Mouse (Mus musculus): Measurements from ENCODE around the gene Mup4. TPM values are rescaled to one million over a fixed set of nuclear protein-coding genes. Genes with fewer than 3 reads are reported as not detected.
"Not testable (repeated sequence)": the region's sequence is repeated elsewhere in the genome, so short reads cannot be mapped to it uniquely, and the experiment has no call there.

Gene Mup4
- polyA plus RNA-seq (2012; rRNA removed) (not detected in 2 replicates), polyA plus RNA-seq (2014; fragmentation: Nextera tagmentation; extraction: Ambion mirVana) (not detected in 2 replicates)

DNA sequence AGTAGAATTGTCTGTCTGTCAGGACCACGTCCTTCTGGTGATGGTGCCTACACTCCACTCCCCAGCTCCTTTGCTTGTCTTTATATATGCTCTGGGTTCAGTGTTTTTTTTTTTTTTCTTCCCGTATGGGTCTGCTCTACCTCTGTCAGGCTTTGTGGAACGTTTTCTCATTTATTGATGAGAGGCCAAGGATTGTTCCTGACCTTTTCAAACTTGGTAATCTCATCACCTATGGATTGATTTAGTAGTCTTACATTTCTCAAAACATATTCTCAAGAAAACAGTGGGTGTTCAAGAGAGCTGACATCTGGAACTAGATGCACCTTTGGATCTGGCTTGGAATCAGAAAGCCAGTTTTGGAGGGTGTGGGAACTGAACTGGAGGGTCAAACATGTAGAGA, at the start of gene Mup4:
Gene Mup4, minus strand, starts transcription at position 101 of the 400 bp plus-strand sequence.
- no peaks in the 10 kb centered on the region for H3K4me1 ChIP-seq (replicated peaks; ENCODE audit: control insufficient read depth in 2 of 2, insufficient read depth in 2 of 2, low read length in 1 of 2)
- no peak within 1 kb of the TSS for H3K9ac ChIP-seq (replicated peaks)
- DNase-seq (ENCODE audit: low read depth in 3 of 3, low spot score in 3 of 3) (no peak), ATAC-seq (ENCODE audit: insufficient read depth) (no peak)
- TF ChIP-seq EP300 (IDR thresholded peaks at IDR 0.05; ENCODE audit: low read depth), result no peak
- TF ChIP-seq CTCF (IDR thresholded peaks at IDR 0.05; ENCODE audit: low read depth), result no peak
- no peak within 1 kb of the TSS for H3K27ac ChIP-seq
- H3K36me3 ChIP-seq (replicated peaks; ENCODE audit: control insufficient read depth, insufficient read depth, low read depth), result no peaks in the 10 kb centered on the region
- no peaks in the 10 kb centered on the region for H3K27me3 ChIP-seq (ENCODE audit: control insufficient read depth, insufficient read depth, low read length)
- H3K4me3 ChIP-seq (ENCODE audit: insufficient read depth in 1 of 2, low read depth in 2 of 2, low read length in 2 of 2), result no peak within 1 kb of the TSS
- no peaks in the 10 kb centered on the region for H3K9me3 ChIP-seq (ENCODE audit: control insufficient read depth, low read length)
- H3K4me2 ChIP-seq (ENCODE audit: low read depth), result no peak within 1 kb of the TSS
- 40% methylated on average over 3 of the region's 3 CpGs for WGBS (ENCODE audit: insufficient replicate concordance)

DNA sequence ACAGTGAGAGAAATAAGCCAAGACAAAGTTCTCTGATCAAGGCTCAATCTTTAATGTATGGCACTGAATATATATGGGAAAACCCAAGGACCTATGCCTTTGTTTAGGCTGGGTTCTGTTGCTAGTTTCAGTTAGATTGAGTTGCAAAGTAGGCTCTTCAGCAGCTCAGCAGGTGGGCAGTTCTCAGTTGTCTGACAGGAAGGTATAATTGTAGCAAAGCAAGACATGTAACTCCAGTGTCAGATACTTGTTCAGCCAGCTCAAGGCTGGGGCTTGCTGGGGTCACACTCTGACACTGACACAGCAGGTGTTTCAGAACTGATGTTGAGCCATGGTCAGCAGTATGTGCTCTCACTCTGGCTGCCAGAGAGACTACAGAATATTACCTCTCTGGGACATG, 37.4 kb upstream of the Mup4 start:
- H3K4me3 ChIP-seq (ENCODE audit: insufficient read depth in 1 of 2, low read depth in 2 of 2, low read length in 2 of 2); H3K4me1 ChIP-seq (replicated peaks; ENCODE audit: control insufficient read depth in 2 of 2, insufficient read depth in 2 of 2, low read length in 1 of 2); DNase-seq (ENCODE audit: low read depth in 3 of 3, low spot score in 3 of 3); H3K9ac ChIP-seq (replicated peaks); H3K4me2 ChIP-seq (ENCODE audit: low read depth); H3K9me3 ChIP-seq (ENCODE audit: control insufficient read depth, low read length); H3K27ac ChIP-seq; ATAC-seq (ENCODE audit: insufficient read depth); H3K27me3 ChIP-seq (ENCODE audit: control insufficient read depth, insufficient read depth, low read length); H3K36me3 ChIP-seq (replicated peaks; ENCODE audit: control insufficient read depth, insufficient read depth, low read depth): not testable (repeated sequence)

DNA sequence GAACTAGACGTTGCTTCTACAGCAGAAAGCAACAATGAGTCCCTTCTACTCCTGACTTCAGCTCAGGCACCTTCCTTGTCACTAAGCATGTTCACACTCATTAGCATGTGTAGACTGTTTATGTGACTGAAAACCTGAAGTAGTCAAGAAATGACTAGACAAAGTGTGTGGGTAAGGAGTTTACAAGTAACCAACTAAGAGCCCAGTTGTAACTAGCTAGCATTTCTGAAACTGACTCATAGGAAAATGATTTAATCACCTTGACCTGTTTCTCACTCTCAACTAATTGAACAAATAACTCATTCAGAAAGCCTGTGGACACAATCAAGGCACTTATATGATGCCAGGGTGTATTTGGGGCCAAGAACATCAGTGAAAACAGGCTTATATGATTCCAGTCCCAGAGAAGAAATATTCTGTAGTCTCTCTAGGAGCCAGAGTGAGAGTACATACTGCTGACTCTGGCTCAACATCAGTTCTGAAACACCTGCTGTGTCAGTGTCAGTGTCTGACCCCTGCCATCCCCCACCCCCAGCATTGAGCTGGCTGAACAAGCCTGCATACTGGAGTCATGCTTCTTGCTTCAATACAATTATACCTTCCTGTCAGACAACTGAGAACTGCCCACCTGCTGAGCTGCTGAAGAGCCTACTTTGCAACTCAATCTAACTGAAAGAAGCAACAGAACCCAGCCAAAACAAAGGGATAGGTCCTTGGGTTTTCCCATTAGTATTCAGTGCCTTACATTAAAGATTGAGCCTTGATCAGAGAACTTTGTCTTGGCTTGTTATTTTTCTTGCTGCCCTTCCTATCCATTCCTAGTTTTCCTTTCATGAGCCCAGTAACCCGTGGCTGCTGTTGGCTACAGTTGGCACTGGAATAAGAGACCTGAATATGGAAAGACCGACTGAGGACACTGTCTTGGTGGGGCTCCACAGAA, 3.2 kb upstream of the Mup4 start, which contains the start of gene Mup6:
Gene Mup6, plus strand, starts transcription at position 890 of the 940 bp plus-strand sequence.
- no peak for ATAC-seq (ENCODE audit: insufficient read depth)
- H3K27me3 ChIP-seq (ENCODE audit: control insufficient read depth, insufficient read depth, low read length), result no peaks in the 10 kb centered on the region
- no peak for DNase-seq (ENCODE audit: low read depth in 3 of 3, low spot score in 3 of 3)
- no peak within 1 kb of the TSS for H3K4me2 ChIP-seq (ENCODE audit: low read depth)
- H3K36me3 ChIP-seq (replicated peaks; ENCODE audit: control insufficient read depth, insufficient read depth, low read depth), result no peaks in the 10 kb centered on the region
- no peaks in the 10 kb centered on the region for H3K4me1 ChIP-seq (replicated peaks; ENCODE audit: control insufficient read depth in 2 of 2, insufficient read depth in 2 of 2, low read length in 1 of 2)
- H3K27ac ChIP-seq, result no peak within 1 kb of the TSS
- TF ChIP-seq CTCF (IDR thresholded peaks at IDR 0.05; ENCODE audit: low read depth) (no peak), EP300 (IDR thresholded peaks at IDR 0.05; ENCODE audit: low read depth) (no peak)
- no peaks in the 10 kb centered on the region for H3K9me3 ChIP-seq (ENCODE audit: control insufficient read depth, low read length)
- 31% methylated on average over 3 of the region's 3 CpGs for WGBS (ENCODE audit: insufficient replicate concordance)
- H3K9ac ChIP-seq (replicated peaks), result no peak within 1 kb of the TSS
- no peak within 1 kb of the TSS for H3K4me3 ChIP-seq (ENCODE audit: insufficient read depth in 1 of 2, low read depth in 2 of 2, low read length in 2 of 2)

DNA sequence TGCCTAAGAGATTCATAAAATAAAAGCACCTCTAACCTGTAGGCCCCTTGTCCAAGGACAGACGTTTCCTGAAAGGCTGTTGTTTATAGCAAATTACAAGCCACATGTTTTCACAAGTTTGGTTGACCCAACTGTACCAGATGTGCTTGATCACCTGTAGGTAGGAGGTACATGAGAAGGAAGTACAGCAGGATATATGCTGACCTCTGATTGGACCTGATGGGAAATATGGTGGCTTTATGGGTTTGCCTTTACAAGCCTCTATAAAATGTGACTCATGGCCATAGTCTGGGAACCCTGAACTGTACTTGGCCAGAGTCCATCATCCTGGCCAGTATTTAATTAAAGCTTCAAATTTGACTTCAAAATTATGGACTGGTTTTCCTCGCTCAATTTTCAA, 23.0 kb downstream of the Mup4 start:
- TF ChIP-seq EP300 (IDR thresholded peaks at IDR 0.05; ENCODE audit: low read depth) (no peak), CTCF (IDR thresholded peaks at IDR 0.05; ENCODE audit: low read depth) (no peak)
- H3K9me3 ChIP-seq (ENCODE audit: control insufficient read depth, low read length), result no peaks in the 10 kb centered on the region
- H3K4me2 ChIP-seq (ENCODE audit: low read depth), result no peak overlapping the region
- H3K4me1 ChIP-seq (replicated peaks; ENCODE audit: control insufficient read depth in 2 of 2, insufficient read depth in 2 of 2, low read length in 1 of 2), result no peaks in the 10 kb centered on the region
- ATAC-seq (ENCODE audit: insufficient read depth), result no peak
- DNase-seq (ENCODE audit: low read depth in 3 of 3, low spot score in 3 of 3), result no peak
- H3K36me3 ChIP-seq (replicated peaks; ENCODE audit: control insufficient read depth, insufficient read depth, low read depth), result no peaks in the 10 kb centered on the region
- H3K9ac ChIP-seq (replicated peaks), result no peak overlapping the region
- H3K4me3 ChIP-seq (ENCODE audit: insufficient read depth in 1 of 2, low read depth in 2 of 2, low read length in 2 of 2), result no peak overlapping the region
- WGBS (ENCODE audit: insufficient replicate concordance), result 43% methylated on average over 2 of the region's 2 CpGs
- no peak overlapping the region for H3K27ac ChIP-seq
- H3K27me3 ChIP-seq (ENCODE audit: control insufficient read depth, insufficient read depth, low read length), result no peaks in the 10 kb centered on the region; the same call in 1 of the 2 replicates

DNA sequence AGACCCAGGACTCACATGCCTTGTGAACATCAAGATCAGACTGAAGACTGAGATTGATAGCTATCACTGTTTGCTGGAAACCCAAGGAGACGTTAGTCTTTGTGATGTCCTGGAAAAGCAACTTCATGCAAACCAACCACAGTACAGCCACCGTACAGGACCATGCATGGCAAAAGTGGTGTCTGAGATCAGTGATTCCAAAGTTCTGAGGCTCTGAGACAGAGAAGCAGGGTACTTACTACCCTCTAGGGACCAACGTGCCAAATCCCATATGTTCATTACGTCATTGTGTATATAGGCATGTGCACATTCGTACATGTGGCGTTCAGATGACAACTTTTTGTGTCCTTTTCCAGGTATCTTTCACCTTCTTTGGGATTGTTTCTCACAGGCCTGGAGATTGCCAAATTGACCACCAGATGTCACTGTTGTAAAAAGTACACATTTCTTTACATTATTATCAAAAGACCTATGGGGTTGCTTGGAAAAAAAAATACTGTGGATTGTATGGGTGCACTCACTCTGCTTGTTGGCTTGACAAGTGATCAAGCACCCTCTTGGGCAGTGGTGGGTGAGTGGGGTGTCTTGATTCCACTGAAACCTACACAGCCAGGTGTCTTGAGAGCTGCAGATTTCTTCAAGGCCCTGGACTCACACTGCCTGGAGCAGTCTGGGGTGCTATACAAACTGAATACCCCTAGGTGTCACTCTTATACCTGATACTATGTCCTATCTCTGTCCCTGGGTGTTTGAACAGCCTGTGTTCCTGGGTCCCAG, 27.8 kb downstream of the Mup4 start:
- no peak for TF ChIP-seq EP300 (IDR thresholded peaks at IDR 0.05; ENCODE audit: low read depth)
- TF ChIP-seq CTCF (IDR thresholded peaks at IDR 0.05; ENCODE audit: low read depth), result peak; percentile 25; the same call in 1 of the 2 replicates
- 30% methylated on average over 6 of the region's 6 CpGs for WGBS (ENCODE audit: insufficient replicate concordance)
- ATAC-seq (ENCODE audit: insufficient read depth) (no peak), DNase-seq (ENCODE audit: low read depth in 3 of 3, low spot score in 3 of 3) (no peak)
- no peaks in the 10 kb centered on the region for H3K27me3 ChIP-seq (ENCODE audit: control insufficient read depth, insufficient read depth, low read length)
- H3K9me3 ChIP-seq (ENCODE audit: control insufficient read depth, low read length), result no peaks in the 10 kb centered on the region
- no peak overlapping the region for H3K27ac ChIP-seq
- no peak overlapping the region for H3K4me2 ChIP-seq (ENCODE audit: low read depth)
- no peak overlapping the region for H3K4me3 ChIP-seq (ENCODE audit: insufficient read depth in 1 of 2, low read depth in 2 of 2, low read length in 2 of 2)
- no peaks in the 10 kb centered on the region for H3K36me3 ChIP-seq (replicated peaks; ENCODE audit: control insufficient read depth, insufficient read depth, low read depth)
- H3K9ac ChIP-seq (replicated peaks), result no peak overlapping the region
- no peaks in the 10 kb centered on the region for H3K4me1 ChIP-seq (replicated peaks; ENCODE audit: control insufficient read depth in 2 of 2, insufficient read depth in 2 of 2, low read length in 1 of 2)

Data from liver, embryonic 14.5 days (tissue).